Mouse (Mus musculus) embryo, embryonic 10 days (tissue): ENCODE results near the gene Kcnk12.

ENCODE experiments used
- DNase-seq: peaks from one replicate; pipeline ENCODE4 v3.0.0-alpha.2; 2015; ENCODE audit warnings: low spot score

Gene Kcnk12

GRCm38 (mm10) chr17:87797688-87798291 lies at the start of gene Kcnk12:
Gene Kcnk12 (minus strand): TSS chr17:87797994.
- DNase-seq: peak; percentile 75

GRCm38 (mm10) chr17:87842156-87842555 lies 44.4 kb upstream of the Kcnk12 start:
- DNase-seq: no peak

GRCm38 (mm10) chr17:87840079-87840478 lies 42.3 kb upstream of the Kcnk12 start:
- no peak for DNase-seq

GRCm38 (mm10) chr17:87834850-87835249 lies 37.1 kb upstream of the Kcnk12 start:
- DNase-seq: no peak

- DNase-seq: peak; percentile 35
These were observed 29.1 kb upstream of the Kcnk12 start for GRCm38 (mm10) chr17:87826909-87827308.

GRCm38 (mm10) chr17:87826036-87826560 lies 28.3 kb upstream of the Kcnk12 start:
- peak; percentile 10 for DNase-seq

- DNase-seq: no peak
These were observed 27.7 kb upstream of the Kcnk12 start for GRCm38 (mm10) chr17:87825454-87826008.

- no peak for DNase-seq
These were observed 25.2 kb upstream of the Kcnk12 start for GRCm38 (mm10) chr17:87823031-87823430.

GRCm38 (mm10) chr17:87809556-87809955 lies 11.8 kb upstream of the Kcnk12 start:
- DNase-seq: no peak

- no peak for DNase-seq
These were observed 2.1 kb upstream of the Kcnk12 start for GRCm38 (mm10) chr17:87799948-87800340.

- DNase-seq: no peak
These were observed 1.6 kb upstream of the Kcnk12 start for GRCm38 (mm10) chr17:87799212-87799947.

GRCm38 (mm10) chr17:87798423-87798941 lies 688 bp upstream of the Kcnk12 start:
- DNase-seq: peak; percentile 78

GRCm38 (mm10) chr17:87796881-87797416 lies 845 bp downstream of the Kcnk12 start:
- DNase-seq: no peak

- no peak for DNase-seq
These were observed 1.7 kb downstream of the Kcnk12 start for GRCm38 (mm10) chr17:87795927-87796714.

GRCm38 (mm10) chr17:87794801-87795200 lies 3.0 kb downstream of the Kcnk12 start:
- no peak for DNase-seq

- no peak for DNase-seq
These were observed 4.5 kb downstream of the Kcnk12 start for GRCm38 (mm10) chr17:87793331-87793730.

GRCm38 (mm10) chr17:87792623-87793315 lies 5.0 kb downstream of the Kcnk12 start:
- DNase-seq: no peak

- DNase-seq: no peak
These were observed 6.2 kb downstream of the Kcnk12 start for GRCm38 (mm10) chr17:87791517-87792098.

GRCm38 (mm10) chr17:87790661-87791060 lies 7.1 kb downstream of the Kcnk12 start:
- DNase-seq: no peak

GRCm38 (mm10) chr17:87788216-87788615 lies 9.6 kb downstream of the Kcnk12 start:
- DNase-seq: no peak

- DNase-seq: no peak
These were observed 10.1 kb downstream of the Kcnk12 start for GRCm38 (mm10) chr17:87787711-87788110.
